Mouse (Mus musculus): ENCODE measurements around the gene Mgst1.
A peak's percentile ranks its signal among the peaks of the same experiment; 100 is the strongest.

The Mgst1 gene

GRCm38 (mm10) chr6:138139930-138140329 is at the start of gene Mgst1:
TSS of gene Mgst1 (plus strand) at chr6:138140316.
- no peak for DNase-seq (ENCODE audit: low spot score in 2 of 2)

GRCm38 (mm10) chr6:138092432-138092831 is 47.7 kb upstream of the Mgst1 start:
- DNase-seq (ENCODE audit: low spot score in 2 of 2) = no peak

- DNase-seq (ENCODE audit: low spot score in 2 of 2) = no peak
Observed at GRCm38 (mm10) chr6:138095060-138095459, 45.1 kb upstream of the Mgst1 start.

DNA sequence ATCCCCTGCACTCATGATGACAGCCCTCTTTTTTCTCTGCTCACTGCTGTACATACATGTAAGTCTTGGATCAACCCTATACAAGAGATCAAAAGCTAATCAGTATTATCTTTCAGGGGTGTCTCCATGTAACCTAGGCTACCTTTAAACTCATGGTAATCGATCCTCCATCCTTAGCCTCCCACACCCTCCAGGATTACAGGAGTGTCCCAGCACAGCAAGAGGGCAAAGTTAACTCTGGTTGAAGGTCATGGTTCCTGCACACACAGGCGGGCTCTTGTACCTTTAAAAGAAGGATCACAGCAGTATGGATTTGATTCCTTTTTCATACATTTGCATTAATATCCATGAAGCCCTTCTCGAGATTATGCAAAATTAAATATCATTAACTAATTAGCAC is 40.5 kb upstream of the Mgst1 start:
- DNase-seq (ENCODE audit: low spot score in 2 of 2) = no peak

- DNase-seq (ENCODE audit: low spot score in 2 of 2) = no peak
Observed at GRCm38 (mm10) chr6:138101843-138102242, 38.3 kb upstream of the Mgst1 start.

- DNase-seq (ENCODE audit: low spot score in 2 of 2) = no peak
Observed at GRCm38 (mm10) chr6:138102940-138103339, 37.2 kb upstream of the Mgst1 start.

- DNase-seq (ENCODE audit: low spot score in 2 of 2) = no peak
Observed at GRCm38 (mm10) chr6:138104559-138104958, 35.6 kb upstream of the Mgst1 start.

DNA sequence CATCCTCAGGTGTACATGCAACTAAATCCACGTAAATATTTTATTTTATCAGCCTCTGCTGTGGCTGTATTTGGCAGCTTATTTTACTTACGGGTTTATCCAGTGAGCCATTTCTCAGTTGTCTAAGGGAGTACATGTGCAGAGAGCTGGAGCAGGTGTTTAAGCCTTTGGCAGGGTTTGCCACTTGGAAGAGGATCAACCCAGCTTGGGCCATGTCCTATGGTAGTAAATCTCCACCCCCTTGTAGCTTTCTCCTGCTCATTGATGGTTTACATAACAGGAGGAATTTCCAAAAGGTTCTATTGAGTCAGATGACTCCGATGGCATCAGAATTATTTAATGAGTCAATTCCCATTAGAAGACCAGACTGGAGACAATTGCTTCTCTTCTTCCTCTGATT is 22.6 kb upstream of the Mgst1 start:
- no peak for DNase-seq (ENCODE audit: low spot score in 2 of 2)

GRCm38 (mm10) chr6:138128392-138129335 is 11.5 kb upstream of the Mgst1 start:
- peak in 1 of 2 experiments; percentile 7 for DNase-seq (ENCODE audit: low spot score in 2 of 2)

- no peak for DNase-seq (ENCODE audit: low spot score in 2 of 2)
Observed at GRCm38 (mm10) chr6:138130541-138130940, 9.6 kb upstream of the Mgst1 start.

DNA sequence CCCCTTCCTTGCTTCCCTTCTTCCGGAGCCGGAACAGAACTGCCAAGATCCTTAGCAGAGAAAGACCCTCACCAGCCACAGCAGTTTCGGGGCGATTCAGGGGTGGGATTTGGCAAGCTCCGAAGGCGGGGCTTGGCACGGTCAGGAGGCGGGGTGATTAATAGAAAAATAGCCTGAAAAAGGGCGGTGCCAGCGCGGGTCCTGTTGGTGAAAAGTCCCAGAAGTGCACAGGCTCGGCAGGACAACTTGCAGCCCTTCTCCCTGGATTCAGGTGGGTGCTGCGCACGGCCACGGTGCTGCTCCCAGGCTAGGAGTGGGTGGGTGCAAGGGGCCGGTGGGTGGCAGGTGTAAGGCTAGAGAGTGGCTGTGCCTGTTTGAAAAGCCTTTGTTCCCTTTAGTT is 220 bp downstream of the Mgst1 start:
- no peak for DNase-seq (ENCODE audit: low spot score in 2 of 2)

GRCm38 (mm10) chr6:138141111-138141592 is 1.0 kb downstream of the Mgst1 start:
- peak in 1 of 2 experiments; percentile 7 for DNase-seq (ENCODE audit: low spot score in 2 of 2)

GRCm38 (mm10) chr6:138142604-138143003 is 2.5 kb downstream of the Mgst1 start:
- no peak for DNase-seq (ENCODE audit: low spot score in 2 of 2)

DNA sequence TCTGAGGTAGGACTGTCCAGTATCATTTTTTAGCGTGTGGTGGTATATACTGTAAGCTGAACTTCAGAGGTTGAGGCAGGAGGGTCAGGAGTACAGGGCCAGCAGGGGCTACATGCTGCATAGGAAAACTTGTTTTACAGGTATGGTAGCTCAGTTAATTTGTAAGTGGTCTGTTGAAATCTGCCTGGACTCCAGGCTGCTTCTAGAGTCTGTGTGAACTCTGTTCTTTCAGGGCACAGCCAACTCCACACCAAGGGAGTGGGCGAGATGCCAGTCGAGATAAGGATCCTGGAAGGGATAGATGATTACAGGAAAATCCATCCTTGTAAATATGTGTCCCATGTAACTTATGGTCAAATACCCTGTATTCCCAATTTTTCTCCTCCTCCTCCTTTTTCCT is 3.3 kb downstream of the Mgst1 start:
- no peak for DNase-seq (ENCODE audit: low spot score in 2 of 2)

DNA sequence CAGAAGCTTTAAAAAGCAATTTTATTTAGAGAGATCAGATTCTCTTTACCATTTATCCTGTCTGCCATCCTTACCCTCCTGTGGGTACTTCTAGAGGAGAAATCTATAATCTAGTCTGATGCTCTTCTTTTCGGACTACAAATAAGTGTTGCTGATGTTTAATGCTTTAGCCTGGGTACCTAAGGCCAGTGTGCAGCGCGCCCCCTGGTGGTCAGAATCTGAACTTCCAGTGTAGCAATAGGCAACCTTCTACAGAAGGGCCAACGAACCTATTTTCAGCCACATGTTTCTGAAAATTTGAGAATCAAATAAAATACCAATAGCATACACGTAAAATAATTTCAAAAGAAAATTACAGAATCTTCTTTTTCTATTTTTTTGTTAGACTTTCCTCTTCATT is 13.0 kb downstream of the Mgst1 start:
- peak; percentile 78 to 80 for DNase-seq (ENCODE audit: low spot score in 2 of 2)

DNA sequence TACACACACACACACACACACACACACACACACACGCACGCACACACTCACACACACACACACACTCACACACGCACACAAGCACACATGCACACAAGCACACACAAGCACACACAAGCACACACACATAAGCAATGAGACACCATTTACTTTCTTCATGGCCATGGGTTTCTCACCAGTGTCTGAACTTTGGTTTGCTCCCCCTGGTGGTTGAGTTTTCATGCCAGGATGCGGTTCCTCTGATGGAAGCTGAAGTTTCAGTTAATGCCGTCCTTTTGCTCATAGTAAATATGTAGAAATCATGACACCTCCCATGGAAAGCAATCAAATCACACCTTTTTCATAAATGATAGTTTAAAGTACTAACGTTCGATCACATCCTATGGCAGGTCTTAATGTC is 23.8 kb downstream of the Mgst1 start:
- DNase-seq (ENCODE audit: low spot score in 2 of 2) = peak in 1 of 2 experiments; percentile 38

GRCm38 (mm10) chr6:138171480-138172224 is 31.5 kb downstream of the Mgst1 start:
- peak; percentile 32 to 66 for DNase-seq (ENCODE audit: low spot score in 2 of 2)
